Mouse (Mus musculus) spleen, adult 2 months (tissue): ENCODE results near the gene Dolk.

Experiments
- CTCF ChIP-seq: fragments of 200-500 bp; IDR thresholded peaks from 2 replicates; pipeline ENCODE4 v1.5.1; 2011; ENCODE audit warnings: mild to moderate bottlenecking, inconsistent platforms; ENCODE audit not compliant: insufficient read depth, insufficient read length, insufficient replicate concordance; ENCODE audit errors: extremely low read depth
- POLR2A ChIP-seq: fragments of 200-500 bp; IDR thresholded peaks from 2 replicates; pipeline ENCODE4 v1.6.1; 2011; ENCODE audit warnings: low read depth, low read length, inconsistent platforms

- no peak for TF ChIP-seq CTCF
- no peak for TF ChIP-seq POLR2A
Measured at GRCm38 (mm10) chr2:30299525-30299924, 13.4 kb upstream of the Dolk start.
